Mouse (Mus musculus) gastrocnemius, postnatal 25 days (tissue): ENCODE results near the gene Dpyd. TPM values are rescaled to one million over a fixed set of nuclear protein-coding genes. Genes with fewer than 3 reads are reported as not detected.

ENCODE experiments used
- DNase-seq: peaks from one replicate; pipeline ENCODE4 v3.0.0; 2022
- total RNA-seq, 2 experiments: library from RNA; stranded (reverse); gene quantifications; 1 replicate in 1 of 2; 2 replicates in 1 of 2; pipeline ENCODE4 v1.2.3; 2021

Gene Dpyd
- total RNA-seq, 2 experiments from 2014 or later = 0.92 to 1.3 TPM

DNA sequence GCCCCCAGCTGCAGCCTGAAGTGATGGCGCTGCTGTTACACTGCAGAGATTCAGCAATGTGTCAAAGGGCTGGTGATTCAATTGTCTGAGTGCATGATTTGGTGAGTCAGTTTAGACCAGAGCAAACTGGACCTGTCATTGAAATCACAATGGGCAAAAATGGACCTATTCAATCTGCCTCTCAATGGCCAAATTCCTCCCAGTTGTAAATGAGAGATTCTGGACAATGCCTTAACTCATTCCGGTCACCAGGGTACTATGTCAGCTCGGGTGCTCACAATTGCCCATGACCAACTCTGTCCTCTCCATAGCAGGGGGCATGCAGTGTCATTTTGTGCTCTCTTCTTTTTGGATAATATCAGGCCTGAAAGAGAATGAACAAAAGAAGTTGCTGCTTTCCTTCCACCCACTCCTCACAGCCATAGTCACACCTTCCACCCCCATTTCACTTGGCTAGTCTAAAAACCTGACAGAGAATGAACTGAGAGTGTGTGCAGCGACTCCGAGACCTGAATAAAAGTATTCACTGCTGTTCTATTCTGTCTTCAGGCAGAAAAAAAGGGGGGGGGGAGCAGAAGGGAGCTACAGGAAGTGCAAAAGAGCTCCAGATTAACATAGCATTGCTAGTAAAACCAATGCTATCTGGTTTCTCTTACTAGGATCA lies 533.4 kb downstream of the Dpyd start:
- no peak for DNase-seq

DNA sequence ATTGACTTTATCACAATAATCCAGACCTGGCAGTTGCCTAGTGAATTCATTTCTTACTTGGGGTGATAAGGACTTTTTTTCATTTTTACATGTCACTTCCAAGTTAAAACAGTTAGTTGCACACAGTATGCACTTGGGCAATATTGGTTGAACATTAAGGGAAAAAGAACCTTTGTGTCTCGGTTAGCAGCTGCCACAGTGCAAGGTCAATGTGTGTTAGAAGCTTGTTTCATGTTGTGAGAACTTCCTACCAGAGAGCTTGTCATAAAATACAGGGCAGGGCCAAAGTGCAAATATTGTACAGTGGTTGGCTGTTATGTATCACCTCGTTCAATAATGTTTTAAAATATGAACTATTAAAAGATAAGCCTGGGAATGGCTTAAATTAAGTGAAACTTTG lies 564.1 kb downstream of the Dpyd start:
- DNase-seq = no peak

DNA sequence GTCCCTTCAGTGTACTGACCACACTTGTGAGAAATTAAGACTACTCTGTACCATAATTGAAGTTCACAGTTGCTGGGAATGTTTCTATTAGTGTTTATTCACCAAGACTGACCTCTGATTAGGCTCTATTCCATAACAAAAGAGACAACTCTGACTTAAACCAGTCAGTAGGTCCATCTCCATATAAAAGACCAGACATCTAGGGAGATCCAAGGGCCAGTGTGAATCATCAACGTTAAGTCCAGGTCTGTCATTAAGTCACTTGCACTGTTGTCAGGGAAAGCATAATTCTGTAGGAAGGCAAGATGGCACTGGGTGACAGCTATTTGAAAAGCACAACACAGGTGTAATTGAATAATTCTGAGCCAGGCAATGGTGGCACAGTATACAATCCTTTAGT lies 566.1 kb downstream of the Dpyd start:
- DNase-seq = no peak

GRCm38 (mm10) chr3:119143034-119143433 lies 581.1 kb downstream of the Dpyd start:
- no peak for DNase-seq

- no peak for DNase-seq
Measured at GRCm38 (mm10) chr3:119144788-119145187, 582.9 kb downstream of the Dpyd start.

GRCm38 (mm10) chr3:119154604-119155444 lies 592.9 kb downstream of the Dpyd start:
- DNase-seq = no peak

- DNase-seq = no peak
Measured at GRCm38 (mm10) chr3:119158670-119159069, 596.7 kb downstream of the Dpyd start.

GRCm38 (mm10) chr3:119165691-119166090 lies 603.8 kb downstream of the Dpyd start:
- DNase-seq = no peak

- no peak for DNase-seq
Measured at GRCm38 (mm10) chr3:119168166-119168565, 606.2 kb downstream of the Dpyd start.

- peak; percentile 18 for DNase-seq
Measured at GRCm38 (mm10) chr3:119168661-119169060, 606.7 kb downstream of the Dpyd start.

DNA sequence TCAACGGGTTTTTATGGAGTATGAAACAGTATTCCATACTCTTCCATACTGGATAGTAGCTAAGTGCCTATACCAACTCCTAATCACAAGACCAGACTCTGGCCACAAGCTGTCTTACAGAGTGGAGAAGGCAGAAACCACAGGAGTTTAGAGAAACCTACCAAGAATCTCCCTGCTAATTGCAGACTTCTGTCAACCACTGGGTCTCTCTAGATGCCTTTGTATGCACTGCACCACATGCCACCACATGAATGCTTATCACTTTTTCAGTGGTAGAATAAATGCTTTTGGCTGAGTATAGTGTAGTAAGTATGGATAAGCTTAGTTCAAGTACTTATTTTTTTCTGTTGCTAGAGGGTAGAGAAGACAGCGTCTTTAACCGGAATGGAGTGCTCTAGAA lies 621.3 kb downstream of the Dpyd start:
- no peak for DNase-seq

GRCm38 (mm10) chr3:119194071-119194470 lies 632.1 kb downstream of the Dpyd start:
- DNase-seq = no peak

- no peak for DNase-seq
Measured at GRCm38 (mm10) chr3:119195613-119196012, 633.7 kb downstream of the Dpyd start.

- DNase-seq = no peak
Measured at GRCm38 (mm10) chr3:119220763-119221412, 659.0 kb downstream of the Dpyd start.

DNA sequence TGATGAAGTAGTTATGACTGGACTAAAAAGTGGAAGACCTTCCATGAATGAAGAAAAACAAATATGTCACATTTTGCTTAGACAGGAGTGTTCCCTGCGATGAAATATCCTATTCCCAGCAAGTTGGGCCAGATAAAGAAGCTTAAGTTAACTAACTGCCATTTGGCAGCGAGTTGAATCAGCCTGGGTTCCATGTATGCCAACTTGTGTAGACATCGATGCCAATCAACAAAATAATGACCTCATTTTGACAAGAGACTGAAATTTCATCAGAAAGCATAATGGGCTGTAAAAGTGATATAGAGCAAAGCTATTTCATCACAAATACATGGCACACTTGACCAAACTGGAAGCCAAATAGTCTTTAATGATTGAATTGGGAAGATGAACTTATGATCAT lies 681.3 kb downstream of the Dpyd start:
- DNase-seq = no peak

DNA sequence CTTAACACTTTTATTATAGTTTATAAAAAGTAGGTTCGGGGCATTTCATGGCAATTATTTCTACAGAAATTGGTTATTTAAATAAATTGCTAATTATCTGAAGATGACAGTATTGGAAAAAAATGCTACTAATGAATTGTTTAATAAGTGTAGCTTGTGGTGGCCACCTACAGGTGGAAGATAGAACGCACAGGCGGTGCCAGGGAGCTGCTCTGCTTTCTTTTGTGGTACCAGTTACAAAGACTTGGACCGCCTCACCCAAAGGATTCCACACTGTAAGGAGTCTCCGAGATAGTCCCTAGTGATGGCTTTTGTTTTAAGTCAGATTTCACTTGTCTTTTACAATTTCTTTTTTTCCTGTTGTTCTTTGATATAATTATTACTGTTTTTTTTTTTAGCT lies 694.6 kb downstream of the Dpyd start:
- DNase-seq = no peak

DNA sequence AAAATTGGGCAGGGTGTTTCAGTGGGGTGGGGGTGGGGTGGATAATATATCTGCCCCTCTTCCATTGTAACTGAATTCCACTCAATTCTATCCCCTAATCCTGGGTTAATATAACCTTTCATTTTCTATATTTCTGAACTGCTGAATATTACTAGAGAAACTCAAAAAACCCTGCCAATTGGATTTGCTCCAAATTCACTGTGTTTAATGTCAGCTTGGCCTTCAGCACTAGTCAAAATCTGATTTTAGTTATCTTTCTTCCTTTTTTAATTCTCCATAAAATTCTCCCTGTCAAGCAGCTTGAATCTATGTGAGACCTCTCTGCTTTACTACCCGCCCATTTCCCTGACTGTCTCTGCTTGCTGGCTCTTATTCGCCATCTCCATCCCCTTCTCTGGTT lies 713.3 kb downstream of the Dpyd start:
- DNase-seq = no peak

- no peak for DNase-seq
Measured at GRCm38 (mm10) chr3:119280671-119281070, 718.7 kb downstream of the Dpyd start.

DNA sequence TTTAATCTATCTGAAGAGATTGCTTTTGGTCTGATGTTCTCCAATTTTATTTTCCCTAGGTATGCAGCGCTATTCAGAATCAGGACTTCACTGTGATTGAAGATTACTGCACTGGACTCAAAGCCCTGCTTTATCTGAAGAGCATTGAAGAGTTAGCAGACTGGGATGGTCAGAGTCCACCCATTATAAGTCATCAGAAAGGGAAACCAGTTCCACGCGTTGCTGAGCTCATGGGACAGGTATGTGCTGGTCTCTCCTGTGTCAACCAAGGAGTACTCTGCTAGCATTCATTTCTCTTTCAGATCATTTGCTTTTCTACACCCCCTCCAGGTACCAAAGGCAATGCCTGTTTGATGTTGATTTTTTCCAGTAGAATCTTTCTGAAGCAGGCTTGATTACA lies 752.8 kb downstream of the Dpyd start:
- DNase-seq = no peak

- no peak for DNase-seq
Measured at GRCm38 (mm10) chr3:119329063-119329462, 767.1 kb downstream of the Dpyd start.

- DNase-seq = no peak
Measured at GRCm38 (mm10) chr3:119333335-119334305, 771.7 kb downstream of the Dpyd start.
